Mouse (Mus musculus): ENCODE data around the gene Met.

The Met gene

DNA sequence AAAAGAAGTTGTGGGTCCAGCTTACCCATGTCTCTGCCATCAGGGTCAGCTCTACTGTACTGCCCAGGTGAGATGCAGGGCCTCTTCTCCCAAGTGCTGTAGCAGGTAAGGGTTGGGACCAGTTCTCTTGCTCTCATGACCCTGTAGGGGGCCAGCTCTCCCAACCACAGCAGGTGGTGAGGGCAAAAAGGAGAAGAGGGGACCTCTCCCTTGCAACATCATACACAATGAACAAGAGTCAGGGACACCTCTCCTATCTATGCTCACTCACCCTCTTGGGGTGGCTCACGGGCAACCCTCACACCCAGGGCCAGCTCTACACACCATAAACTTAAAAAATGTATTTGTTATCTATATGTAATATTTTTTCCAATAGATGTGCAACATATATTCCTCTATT lies 143.3 kb downstream of the Met start:
- DNase-seq (ENCODE audit: low read depth, low spot score) = no peak

DNA sequence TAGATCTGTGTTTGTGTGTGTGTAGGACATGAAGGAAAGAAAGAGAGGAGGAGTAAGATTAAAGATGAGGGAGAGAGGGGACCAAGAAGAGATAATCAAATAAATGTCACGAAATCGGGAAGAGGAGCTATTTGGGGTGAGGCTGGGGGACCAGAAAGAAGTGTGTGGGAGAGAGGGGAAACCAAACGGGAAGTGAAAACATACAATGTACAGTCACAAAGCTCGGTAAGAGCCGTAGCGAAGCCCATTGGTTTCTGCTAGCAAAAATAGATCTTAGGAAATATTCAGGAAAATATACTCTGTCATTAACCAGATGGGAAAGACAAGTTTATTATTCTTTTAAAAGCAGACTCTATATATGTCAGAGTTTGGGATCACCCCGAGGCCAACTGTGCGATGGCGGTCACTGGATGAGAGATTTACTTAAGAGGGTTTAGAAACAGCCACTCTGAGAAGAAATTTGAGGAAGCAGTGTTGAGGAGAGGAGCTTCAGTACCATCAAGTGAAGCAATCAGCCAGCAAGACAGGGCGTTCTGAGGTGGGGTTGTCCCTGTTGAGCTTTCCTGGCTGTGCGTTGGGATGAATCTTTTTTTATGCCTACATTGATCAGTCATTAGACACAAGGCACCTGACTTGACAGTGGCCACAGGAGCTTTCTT lies 147.9 kb downstream of the Met start:
- DNase-seq (ENCODE audit: low read depth, low spot score) = no peak

DNA sequence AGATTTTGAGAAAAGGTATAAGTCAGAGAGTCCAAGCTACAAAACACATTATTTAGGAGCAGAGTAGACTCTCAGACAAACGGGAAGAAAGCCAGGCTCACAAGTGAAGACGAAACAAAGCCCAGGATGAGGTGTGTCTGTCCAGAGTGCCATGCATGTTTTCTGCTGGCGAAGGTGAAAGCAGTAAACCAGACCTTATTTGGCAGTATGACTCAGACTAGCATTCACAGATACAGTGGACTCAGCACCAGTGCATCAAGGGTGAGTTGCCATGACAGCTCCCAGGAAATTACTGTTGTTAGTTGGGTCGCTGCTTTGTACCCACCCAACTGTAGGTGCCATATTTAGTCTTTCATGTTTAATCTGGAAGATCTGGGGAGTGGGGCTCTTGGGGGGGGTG lies 149.1 kb downstream of the Met start:
- DNase-seq (ENCODE audit: low read depth, low spot score) = no peak

DNA sequence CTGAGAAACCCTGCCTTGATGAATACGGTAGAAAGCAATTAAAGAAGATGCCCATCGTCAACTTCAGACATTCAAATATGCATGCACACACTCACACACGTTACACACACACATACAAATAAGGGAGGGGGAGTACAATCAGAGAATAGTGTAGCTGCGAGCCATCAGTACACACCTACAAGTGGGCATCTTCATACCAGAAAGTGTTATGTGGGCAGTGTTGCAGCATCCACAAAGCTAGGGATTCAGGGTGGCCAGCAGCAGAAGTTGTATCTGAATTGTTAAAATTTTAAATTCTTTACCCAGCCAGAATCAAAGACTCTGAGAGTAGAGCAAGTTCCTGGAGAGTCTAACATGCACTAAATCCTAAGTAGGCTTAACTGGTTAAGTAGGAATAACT lies 157.2 kb downstream of the Met start:
- DNase-seq (ENCODE audit: low read depth, low spot score) = no peak

DNA sequence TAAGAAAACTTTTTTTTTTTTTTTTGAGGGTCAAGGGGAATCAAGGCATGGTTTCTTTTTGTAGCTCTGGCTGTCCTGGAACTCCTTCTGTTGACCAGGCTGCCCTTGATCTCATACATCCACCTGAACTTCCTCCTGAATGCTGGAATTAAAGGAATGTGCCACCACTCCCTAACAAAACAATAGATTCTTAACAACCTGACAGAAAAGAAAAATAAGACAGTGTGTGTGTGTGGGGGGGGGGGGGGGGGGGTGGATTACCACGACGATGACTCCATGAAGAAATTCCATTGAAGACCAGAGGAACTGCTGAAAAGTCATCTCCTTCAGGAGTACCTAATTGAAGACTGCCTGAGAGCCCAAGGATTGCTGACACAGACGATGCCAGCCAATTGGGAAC lies 157.8 kb downstream of the Met start:
- DNase-seq (ENCODE audit: low read depth, low spot score) = no peak

Data from WW6 (cell line).